Mouse (Mus musculus) cerebellum, postnatal 10 days (tissue): ENCODE measurements at regions not wholly inside any gene's neighbourhood (a gene's known extent, or its start where the extent isn't known, plus 50 kb on each side); places are given as distances from the start of the nearest gene placed in this dataset.
"Not testable (repeated sequence)": the region's sequence is repeated elsewhere in the genome, so short reads cannot be mapped to it uniquely, and the experiment has no call there.

ENCODE experiments used
- DNase-seq, 2 experiments: peaks; one replicate each; pipeline ENCODE4 v3.0.0; 2021; ENCODE audit warnings: mixed read lengths in 2 of 2

DNA sequence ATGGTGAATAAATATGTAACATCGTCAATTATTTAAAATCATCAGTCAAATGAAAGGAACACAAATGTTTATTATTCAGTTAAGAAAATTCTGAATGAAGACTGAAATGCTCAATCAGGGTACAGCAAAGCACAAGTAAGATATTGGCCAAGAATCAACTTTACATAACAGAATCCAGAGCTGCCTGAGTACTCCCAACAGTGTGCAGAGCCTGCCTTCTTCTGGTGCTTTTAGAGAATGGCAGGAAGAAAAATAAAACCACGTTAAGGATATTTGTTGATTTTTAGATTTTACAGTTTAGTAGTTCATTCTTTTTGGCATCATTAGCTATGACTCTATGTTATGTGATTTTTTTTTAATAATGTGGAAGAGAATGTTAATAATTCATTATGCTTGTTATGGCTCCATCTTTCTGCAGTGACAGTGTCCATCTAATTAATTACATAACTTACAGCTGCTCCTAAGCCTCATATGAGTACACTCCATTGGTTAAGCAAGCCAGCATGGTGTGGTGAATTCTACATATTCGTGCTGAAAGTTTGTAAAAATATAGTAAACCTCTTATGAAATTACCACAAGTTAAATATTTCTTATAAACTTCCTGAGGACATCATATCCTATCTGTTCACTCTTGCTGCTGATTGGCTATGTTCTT, 579.0 kb downstream of the Kcna4 start:
- peak; percentile 24 to 49 for DNase-seq

GRCm38 (mm10) chr2:107879663-107880062, 589.2 kb downstream of the Kcna4 start:
- DNase-seq, result peak in 1 of 2 experiments; percentile 44

DNA sequence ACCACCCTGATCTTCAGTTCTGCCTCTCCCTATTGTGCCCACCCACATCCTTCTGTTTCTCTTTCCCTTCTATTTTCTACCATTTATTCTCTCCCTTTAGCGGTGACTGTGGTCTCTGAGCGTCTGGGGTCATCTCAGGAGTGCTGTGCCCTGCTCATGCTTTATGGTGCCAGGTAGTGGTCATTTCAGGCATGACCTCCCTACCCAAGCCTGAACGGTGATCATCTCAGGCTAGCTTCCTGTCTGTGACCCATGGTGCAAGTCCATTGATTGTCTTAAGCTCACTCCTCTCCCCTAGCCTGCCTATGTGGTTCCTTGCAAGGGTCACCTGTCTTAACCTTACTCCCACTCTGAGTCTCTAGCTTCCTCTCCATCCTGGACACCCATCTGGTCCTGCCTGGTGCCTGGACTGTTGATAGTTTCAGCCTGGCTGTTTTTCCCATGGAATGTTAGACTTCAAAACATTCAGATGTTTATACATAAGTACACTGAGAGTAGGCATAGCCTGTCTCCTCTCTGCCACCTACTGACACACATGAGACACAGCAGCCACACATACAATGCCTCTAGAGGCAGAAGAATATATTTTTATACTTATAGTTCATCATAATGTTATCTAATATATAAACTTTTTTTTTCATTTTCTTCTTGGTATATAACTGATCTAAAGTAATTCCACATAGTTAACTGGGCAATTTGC, 595.8 kb downstream of the Kcna4 start:
- DNase-seq, result peak; percentile 2 to 10

DNA sequence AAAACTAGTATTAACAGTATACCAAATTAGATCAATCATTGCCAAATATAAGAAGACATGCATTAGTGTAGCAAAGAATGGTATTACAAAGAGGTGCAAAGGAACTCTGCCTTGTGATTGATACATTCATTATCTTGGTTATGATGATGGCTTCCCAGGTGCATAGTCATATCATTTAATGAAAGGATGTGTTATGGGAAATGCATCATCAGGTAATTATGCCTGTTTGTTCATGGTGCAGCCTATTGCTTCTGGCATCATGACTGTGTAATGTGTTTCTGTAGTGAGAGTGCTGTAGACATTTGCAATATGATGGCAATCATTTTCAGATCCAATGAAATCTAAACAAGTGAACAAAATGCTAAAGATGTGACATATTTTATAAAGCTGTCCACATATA, 597.8 kb downstream of the Kcna4 start:
- no peak for DNase-seq

DNA sequence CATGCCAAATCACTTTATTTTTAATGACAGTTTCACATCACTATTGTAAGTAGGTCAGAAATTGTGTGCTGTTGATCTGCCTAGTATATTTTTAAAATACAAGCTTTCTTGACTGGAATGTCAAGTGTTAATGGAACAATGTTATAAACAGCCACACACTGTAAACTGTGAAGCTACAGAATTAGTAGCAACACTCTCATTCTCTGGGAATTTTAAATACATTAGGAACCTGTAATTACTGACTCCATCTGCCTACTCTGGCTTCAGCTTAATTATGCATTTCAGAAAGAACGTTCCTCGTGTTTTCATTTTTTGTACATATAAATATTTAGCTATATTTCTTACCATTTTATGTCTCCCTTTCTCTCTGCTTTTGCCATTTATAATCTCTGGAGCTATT, 634.7 kb downstream of the Kcna4 start:
- no peak for DNase-seq

- peak; percentile 70 to 77 for DNase-seq
Observed at GRCm38 (mm10) chr2:107926606-107927005, 636.2 kb downstream of the Kcna4 start.

DNA sequence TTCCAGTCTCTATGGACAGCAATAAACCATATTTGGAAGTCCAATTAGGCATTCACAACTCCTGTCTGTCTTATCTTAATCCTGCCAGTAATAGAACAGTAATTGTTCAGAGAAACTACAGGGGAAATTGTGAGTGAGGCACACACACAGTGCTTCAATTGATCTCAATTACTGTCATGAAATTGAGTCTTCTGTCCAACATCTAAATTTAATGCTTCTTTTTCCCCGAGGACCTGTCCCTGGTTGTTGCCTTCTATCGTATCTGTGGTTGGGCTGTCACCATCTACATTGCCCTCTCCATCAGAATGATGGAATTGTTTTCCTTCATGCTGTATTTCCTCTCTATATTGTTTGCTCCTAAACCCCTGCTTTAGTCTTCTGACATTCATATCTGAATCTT, 644.9 kb downstream of the Kcna4 start:
- no peak for DNase-seq

GRCm38 (mm10) chr2:107935775-107936174, 645.3 kb downstream of the Kcna4 start:
- DNase-seq, result no peak

DNA sequence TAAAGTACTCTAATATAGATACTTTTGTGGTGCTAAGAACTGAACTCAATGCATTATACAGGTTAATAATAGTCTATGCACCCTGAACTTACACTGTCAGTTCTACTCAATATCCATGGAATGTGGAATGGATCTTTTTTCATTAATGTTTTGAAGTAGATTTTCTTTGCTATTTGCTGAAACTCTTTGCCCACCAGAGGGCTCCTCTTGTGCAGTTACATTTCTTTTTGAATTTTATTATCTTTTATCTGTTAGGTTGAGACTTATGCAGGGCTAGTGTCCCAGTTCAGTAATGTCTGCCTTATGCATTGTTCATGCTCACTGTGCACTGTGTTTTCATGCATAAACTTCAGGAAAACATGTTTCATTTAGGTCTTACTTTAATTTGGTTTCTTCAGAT, 650.9 kb downstream of the Kcna4 start:
- no peak for DNase-seq

DNA sequence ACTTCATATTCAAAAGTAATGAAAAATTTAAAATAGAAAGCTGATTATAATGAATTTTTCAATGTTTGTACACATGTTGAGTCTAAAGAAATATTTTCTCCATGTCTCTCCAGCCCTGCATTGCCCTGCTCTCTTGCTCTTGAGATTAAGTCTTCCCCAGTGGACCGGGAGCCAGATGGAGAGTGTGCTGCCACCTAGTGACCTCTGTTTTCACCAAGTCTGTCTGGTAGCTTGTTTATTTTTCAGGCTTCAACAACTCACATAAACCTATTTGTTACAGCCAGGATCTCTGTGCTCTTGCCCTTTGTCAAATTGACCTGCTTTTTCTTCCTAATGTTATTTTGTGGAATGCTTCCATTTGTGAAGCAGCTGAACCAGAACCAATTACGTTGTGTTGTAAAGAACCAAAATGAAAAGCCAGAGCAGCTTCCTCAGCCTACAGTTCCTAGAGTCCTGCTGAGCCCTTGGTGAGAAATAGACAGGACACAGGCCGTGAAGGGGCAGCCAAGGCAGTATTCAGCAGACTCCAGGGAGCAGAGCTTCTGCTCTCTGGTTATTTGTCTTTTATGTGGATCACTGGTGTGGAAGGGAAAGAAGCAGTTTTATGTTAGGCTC, 655.5 kb downstream of the Kcna4 start:
- DNase-seq, result peak; percentile 75 to 79

DNA sequence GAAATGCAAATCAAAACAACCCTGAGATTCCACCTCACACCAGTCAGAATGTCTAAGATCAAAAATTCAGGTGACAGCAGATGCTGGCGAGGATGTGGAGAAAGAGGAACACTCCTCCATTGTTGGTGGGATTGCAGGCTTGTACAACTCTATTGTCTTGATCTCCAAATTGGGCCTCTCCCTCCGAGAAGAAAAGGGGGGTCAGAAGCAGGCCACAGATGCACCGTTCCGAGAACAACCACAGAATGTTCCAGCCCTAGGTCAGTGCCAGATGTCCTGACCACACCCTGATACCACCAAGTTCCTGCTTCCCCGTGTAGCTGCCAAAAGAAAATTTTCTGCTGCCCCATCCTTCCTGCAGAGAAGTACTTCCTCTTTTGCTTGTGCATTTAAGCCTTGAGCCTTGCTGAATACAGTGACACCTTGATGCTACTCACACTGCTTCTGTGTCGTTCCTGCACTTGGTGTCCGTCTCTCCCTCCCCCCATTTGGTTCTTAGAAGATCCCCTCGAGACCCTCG, 665.2 kb downstream of the Kcna4 start:
- not testable (repeated sequence) for DNase-seq

DNA sequence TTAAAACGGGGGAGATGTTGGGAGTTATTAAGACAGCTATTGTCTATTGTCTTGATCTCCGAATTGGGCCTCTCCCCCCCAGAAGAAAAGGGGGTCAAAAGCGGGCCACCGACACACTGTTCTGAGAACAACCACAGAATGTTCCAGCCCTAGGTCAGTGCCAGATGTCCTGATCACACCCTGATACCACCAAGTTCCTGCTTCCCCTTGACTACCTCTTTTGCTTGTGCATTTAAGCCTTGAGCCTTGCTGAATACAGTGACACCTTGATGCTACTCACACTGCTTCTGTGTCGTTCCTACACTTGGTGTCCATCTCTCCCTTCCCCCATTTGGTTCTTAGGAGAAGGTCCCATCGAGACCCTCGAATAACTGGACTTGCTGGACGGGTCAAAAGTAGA, 673.5 kb downstream of the Kcna4 start:
- not testable (repeated sequence) for DNase-seq

- DNase-seq, result no peak
Observed at GRCm38 (mm10) chr2:107964841-107965240, 674.4 kb downstream of the Kcna4 start.

DNA sequence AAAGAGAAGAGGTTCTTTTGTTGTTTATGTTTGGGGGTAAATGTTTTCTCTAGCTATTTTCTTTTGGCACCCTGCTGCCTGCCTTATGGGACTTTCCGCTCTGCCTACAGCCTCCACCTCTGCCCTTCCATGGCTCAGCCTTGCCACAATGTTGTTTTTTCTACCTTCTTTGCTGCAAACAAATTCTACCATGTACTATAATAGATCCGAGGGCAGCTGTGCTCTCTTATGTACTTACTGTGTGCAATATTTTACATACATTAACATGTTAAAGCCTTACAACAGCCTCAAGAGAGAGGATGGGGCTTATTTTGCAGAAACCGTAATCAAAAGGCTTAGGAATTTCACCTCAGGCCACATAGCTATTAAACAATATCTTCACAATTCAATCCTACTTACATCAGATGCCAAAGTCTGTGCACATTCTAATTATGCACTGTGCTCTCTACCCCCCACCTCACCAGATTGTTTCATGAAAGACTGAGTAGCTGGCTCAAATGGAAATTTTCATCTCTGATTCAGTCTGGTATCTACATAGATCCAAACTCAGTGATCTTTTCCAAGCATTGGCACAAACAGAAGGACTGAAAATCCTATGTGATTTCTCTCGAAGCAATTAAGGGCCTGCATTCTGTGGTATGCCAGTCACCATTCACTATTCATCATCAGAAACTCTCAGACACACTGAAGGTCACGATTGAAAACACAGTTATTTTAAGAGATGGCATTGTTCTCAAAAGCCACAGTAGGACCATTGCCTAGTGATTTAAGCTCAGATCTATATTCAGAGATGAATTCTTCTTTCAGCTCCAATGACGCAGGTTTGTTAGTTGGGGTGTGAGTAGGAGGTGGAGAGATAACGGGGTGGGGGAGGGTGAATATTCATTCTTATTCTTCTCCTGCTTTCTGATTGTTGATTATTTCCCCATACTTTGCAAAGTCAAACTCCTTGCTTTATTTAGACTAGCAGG, 675.2 kb downstream of the Kcna4 start:
- DNase-seq, result peak; percentile 18 to 19

GRCm38 (mm10) chr2:107968526-107968925, 678.1 kb downstream of the Kcna4 start:
- peak in 1 of 2 experiments; percentile 23 for DNase-seq

DNA sequence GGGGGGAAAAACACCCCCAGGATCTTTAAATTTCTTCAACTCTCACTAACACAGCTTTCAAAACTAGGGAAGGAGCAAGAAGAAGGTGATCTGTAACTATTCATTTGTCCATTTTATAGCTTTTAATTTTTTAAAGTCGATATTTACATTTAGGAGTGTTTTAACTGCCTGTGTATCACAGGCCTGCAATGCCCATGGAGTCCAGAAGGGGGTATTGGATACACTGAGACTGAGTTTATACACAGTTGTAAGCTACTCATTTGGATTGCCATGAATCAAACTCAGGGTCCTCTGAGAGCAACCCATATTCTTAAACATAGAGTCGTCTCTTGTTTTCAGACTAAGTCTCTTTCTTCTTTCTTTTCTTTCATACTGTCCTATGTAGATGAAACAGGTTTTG, 679.1 kb downstream of the Kcna4 start:
- no peak for DNase-seq

- DNase-seq, result peak in 1 of 2 experiments; percentile 11
Observed at GRCm38 (mm10) chr2:107973528-107973927, 683.1 kb downstream of the Kcna4 start.

- DNase-seq, result no peak
Observed at GRCm38 (mm10) chr2:107994831-107995230, 704.4 kb downstream of the Kcna4 start.

- no peak for DNase-seq
Observed at GRCm38 (mm10) chr2:108011534-108011933, 721.1 kb downstream of the Kcna4 start.

DNA sequence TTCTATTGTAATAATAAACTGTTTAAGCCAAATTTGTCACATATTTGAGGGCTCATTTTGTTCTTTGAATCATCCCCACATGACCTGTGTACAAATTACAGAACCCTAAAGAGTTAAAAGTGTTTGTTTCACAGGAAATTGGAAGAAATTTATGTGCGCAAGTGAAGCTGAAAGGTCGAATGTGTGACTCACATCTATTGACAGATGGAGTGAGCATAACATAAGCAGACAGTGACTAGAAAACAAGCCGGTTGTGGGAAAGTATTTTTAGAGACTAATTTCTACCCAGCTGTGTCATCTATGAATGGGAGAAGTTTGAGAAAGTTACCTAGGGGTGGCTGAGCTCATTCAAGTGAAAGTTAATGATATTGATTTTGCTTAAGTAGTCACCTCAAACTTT, 732.8 kb downstream of the Kcna4 start:
- no peak for DNase-seq

- no peak for DNase-seq
Observed at GRCm38 (mm10) chr2:108030657-108031056, 740.2 kb downstream of the Kcna4 start.

- DNase-seq, result peak; percentile 5 to 6
Observed at GRCm38 (mm10) chr2:108032301-108033013, 742.0 kb downstream of the Kcna4 start.
